Mouse (Mus musculus) cerebellum, adult (tissue): Measurements from ENCODE around the gene Zfp764.
"Not testable (repeated sequence)": the region's sequence is repeated elsewhere in the genome, so short reads cannot be mapped to it uniquely, and the experiment has no call there.

ENCODE experiments used
- ATAC-seq: cut with Nextera tagmentation; 2 replicates; pipeline ENCODE4 v1.9.2; 2017; ENCODE audit warnings: mild to moderate bottlenecking, moderate library complexity, mixed read lengths; ENCODE audit not compliant: insufficient number of reproducible peaks, low FRiP score, low TSS enrichment

Zfp764 gene

GRCm38 (mm10) chr7:127406002-127406987 lies at the start of gene Zfp764:
Gene Zfp764, minus strand, starts transcription at chr7:127406822.
- ATAC-seq, result peak; percentile 74; the same call in 1 of the 2 replicates

- no peak for ATAC-seq
These were observed 48.3 kb upstream of the Zfp764 start for GRCm38 (mm10) chr7:127454905-127455304.

- ATAC-seq, result no peak
These were observed 46.4 kb upstream of the Zfp764 start for GRCm38 (mm10) chr7:127453056-127453455.

DNA sequence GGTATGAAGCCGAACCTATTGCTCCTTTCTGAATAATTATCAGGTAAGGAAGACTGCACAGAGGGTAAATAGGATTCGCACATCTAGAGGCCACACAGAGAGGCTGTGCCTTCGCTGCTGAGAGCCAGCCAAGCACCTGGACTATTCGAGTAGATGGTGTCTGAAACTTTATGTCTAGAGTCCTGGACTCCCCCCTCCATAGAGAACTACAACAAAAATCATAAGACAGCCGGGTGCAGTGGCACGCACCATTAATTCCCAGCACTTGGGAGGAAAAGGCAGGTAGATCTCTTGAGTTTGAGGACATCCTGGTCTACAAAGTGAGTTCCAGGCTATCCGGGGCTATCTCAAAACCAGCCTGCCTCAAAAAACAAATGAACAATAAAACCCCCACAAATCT lies 43.3 kb upstream of the Zfp764 start:
- no peak for ATAC-seq

DNA sequence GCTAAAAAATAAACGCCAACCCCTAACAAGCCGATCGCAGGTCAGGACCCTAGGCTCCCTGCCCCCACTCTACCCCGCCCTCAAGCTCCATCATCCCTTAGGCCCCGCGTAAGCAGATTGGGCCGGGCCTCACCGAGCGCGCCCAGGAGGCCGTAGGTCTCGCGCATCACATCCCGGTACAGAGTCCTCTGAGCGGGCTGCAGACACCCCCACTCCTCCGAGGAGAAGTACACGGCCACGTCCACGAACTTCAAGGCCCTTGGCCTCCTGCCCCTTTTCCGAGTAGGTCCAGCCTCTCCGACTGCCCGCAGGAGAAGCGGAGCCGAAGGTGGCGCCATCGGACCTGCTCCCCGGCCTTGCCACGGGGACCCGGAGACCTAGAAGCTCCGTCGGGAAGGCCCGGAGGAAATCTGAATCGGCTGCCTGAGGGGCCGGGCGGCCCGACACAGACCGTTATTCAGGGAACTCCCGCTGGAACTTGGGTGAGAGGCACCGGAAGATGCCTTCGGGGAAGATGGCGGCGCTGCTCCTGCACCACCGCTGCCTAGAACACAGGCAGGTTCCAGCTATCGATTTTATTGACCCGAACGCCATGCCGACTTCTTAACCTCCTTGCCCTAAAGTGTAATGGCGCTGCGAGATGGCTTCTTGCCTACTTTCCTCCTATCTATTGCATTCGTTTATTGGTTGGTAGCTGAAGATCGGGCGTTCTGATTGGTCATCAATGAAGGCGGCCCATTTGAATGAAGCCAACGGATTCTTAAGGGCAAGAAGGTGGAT lies 42.1 kb upstream of the Zfp764 start, which contains the start of gene Zfp689:
Zfp689 (minus strand) TSS at position 638 of the 780 bp plus-strand sequence.
- peak; percentile 92 for ATAC-seq

DNA sequence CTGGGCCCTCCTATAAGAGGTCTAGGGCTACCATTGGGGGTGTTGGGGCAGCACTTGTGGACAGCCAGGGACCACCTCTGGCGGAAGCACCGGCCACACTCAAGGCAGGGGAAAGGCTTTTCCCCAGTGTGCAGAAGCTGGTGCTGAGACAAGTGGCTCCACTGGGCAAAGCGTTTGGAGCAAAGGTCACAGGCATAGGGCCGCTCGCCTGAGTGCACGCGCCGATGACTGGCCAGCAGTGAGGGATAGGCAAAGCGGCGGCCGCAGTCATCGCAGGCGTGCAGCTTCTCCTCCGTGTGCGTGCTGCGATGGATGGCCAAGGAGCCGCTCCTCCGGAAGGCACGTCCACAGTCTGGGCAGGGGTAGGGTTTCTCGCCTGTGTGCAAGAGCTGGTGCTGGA lies 37.4 kb upstream of the Zfp764 start:
- ATAC-seq, result no peak

GRCm38 (mm10) chr7:127437724-127438123 lies 31.1 kb upstream of the Zfp764 start:
- ATAC-seq, result no peak

DNA sequence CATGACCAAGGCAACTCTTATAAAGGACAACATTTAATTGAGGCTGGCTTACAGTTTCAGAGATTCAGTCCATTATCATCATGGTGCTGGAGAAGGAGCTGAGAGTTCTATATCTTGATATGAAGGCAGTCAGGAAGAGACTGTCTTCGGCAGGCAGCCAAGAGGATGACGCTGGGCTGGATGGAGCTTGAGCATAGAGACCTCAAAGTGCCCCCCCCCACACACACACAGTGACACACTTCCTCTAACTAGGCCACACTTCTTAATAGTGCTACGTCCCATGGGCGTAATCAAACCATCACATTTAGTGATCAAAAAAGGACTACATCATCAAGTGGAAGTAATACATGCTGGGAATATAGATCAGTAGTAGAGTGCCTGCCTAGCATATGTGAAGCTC lies 28.6 kb upstream of the Zfp764 start:
- no peak for ATAC-seq

- no peak for ATAC-seq
These were observed 19.7 kb upstream of the Zfp764 start for GRCm38 (mm10) chr7:127426354-127426753.

GRCm38 (mm10) chr7:127425911-127426310 lies 19.3 kb upstream of the Zfp764 start:
- ATAC-seq, result no peak

- no peak for ATAC-seq
These were observed 18.7 kb upstream of the Zfp764 start for GRCm38 (mm10) chr7:127425291-127425690.

DNA sequence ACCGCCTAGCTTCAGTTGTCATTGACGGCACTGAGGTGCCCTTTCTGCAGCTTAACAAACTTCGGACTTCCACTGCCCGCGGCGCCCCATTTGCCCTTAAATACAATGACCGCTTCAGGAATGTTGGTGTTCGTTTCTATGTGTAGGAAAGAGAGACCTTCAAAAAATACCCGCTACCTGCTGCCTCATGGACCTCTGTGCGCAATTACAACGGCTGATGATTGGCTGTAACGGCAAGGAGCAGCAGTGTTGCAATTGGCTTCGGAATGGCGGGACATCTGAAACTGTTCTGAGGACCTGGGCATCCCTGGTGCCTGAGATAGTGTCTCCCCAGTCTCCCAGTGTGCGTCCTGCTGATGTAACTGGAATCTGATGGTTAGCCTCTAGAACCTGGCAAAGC lies 15.6 kb upstream of the Zfp764 start:
- peak; percentile 56; the same call in 1 of the 2 replicates for ATAC-seq

DNA sequence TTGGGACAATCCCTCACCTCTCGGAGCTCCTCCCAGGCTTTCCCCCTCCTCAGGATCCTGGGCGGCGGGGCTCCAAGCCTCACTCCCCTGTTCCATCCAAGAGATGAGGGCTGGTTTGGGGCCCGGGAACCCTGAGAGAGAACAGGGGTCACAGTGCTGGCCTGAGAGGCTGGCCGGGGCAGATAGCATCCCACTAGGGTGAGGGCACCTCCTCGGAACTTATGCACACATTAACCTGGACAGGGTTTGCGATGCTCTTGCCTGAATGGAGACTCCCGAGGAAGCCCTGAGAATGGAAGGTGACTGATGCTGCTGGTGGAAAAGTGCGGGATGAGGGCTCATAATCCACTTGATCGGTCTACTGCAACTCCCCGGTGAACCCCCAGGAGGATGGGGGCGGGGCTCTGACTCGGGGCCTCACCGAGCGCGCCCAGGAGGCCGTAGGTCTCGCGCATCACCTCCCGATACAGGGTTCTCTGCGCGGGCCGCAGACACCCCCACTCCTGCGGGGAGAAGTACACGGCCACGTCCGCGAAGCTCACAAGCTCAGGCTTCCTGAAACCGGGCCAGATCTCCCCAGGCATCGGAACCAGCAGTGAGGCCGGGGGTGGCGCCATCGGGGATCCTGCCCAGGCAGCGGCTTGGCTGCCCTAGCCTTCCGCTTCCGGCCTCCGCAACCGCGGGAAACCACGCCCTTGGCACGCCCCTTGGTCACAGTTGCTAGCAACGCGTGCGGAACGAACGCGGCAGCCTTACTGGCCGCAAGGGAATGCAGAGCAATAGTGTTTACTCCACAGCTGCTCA lies 15.0 kb upstream of the Zfp764 start, which contains the start of gene Zfp688:
Zfp688 (minus strand) TSS at position 681 of the 804 bp plus-strand sequence.
- ATAC-seq, result peak; percentile 86; the same call in 1 of the 2 replicates

DNA sequence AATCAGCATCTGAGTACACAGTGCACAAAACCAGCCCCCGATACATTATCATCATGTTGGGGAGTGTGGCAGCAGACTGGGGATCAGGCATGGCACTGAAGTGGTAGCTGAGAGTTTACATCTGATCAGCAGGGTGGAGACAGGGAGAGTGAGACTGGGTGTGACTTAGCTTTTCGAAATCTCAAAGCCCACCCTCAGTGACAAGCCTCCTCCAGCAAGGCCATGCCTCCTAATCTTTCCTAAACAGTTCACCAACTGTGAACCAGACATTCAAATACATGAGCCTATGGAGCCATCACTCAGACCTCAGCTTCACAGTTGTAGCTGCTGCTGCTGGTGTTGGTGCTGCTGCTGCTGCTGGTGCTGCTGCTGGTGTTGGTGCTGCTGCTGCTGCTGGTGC lies 4.8 kb upstream of the Zfp764 start:
- no peak for ATAC-seq

DNA sequence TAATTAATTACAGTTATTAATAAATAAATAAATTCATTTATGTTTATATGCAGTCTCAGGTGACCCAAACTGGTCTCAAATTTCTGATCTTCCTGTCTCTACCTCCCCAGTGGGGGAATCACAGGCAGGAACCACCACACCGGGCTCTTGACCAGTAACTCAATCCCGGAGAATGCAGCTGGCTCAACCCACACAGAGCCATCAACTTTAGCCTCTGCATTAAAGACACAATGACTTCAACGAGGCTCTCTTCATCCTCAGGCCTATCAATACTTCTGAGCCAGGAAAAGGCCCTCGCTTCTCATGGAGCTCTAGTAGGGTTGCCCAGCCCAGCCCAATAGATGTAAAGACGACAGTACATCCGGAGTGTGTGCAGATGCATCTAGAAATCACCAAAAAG lies 2.5 kb downstream of the Zfp764 start:
- ATAC-seq, result not testable (repeated sequence)

DNA sequence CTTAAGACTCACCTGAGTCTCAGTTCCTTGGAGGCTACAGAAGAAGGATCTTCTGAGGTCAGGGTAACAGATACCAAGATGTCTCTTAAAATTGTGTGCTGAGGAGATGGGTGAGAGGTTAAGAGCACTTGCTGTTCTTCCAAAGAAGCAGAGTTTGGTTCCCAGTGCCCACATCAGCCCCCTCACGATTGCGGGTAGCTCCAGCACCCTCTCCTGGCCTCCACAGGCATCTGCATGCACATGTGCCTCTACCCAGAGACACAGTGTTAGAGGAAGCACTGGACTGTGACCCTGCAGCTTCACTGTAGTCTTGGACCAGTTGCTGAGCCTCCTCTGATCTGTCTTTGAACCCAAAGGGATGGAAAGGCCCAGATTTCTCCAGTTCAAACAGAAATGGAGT lies 3.6 kb downstream of the Zfp764 start:
- no peak for ATAC-seq

DNA sequence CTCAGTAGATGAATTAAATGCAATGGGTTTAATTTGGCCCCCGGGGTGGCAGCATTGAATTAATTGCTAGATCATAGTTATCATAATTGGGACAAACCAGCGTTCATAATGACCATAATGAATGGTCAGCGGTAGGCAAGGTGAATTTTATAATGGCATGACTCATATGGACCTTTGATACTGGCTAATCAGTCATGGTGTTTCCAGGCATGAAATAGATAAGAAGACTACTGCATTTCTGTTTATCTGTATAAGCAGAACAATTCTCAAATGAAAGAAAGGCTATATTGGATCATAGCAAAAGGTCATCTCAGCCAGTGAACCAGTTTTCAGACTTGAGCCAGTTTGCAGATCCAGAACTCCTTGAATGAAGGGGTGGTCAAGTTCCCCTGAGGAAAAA lies 6.3 kb downstream of the Zfp764 start:
- ATAC-seq, result no peak

GRCm38 (mm10) chr7:127393944-127394333 lies 12.7 kb downstream of the Zfp764 start:
- ATAC-seq, result no peak

DNA sequence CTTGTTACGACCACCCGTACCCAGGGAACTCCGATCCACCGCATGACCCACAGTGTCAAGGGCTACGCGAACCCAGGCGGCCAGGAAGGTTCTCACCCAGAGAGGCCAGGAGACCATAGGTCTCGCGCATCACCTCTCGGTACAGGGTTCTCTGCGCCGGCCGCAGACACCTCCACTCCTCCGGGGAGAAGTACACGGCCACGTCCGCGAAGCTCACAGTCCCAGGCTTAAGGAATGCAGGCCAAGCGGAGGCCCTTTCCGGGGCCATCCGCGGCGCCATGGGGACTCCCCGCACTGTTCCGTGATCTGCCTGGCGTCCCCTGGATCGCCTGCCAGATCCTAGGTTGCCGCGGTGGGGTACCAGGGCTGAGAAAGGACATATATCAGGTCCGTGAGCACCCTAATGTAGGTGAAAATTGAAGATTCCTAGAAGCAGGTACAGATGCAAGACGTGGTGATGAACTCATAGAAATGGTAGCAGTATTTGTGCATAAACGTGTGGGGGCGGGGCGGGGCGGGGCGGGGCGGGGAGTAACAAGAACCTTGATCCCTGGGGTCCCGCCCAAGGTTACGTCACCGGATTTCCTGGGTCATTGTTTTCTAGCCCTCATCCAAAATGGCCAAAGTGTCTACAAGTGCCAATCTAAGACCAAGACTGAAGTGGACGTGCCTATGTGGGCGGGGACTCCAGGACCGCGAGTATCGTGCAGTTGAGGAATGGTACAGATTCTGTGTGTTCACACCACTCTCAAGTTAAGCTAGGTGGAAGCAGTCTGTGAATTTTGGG lies 13.3 kb downstream of the Zfp764 start, which contains the start of gene E430018J23Rik:
E430018J23Rik (minus strand) TSS at position 473 of the 787 bp plus-strand sequence.
- peak; percentile 93 for ATAC-seq
